Comparison of ENCODE assay signal across 15 mouse cellular contexts in genomic region chr5:25085170-25085569, GRCm38 (mm10). TPM values are rescaled to one million over a fixed set of nuclear protein-coding genes. Genes with fewer than 3 reads are reported as not detected.
A peak's percentile ranks its signal among the peaks of the same experiment; 100 is the strongest.
DNase-seq lines count a peak whose midpoint lies in the region; ATAC-seq and TF ChIP-seq lines count a peak whose summit lies in the region.
"Had no signal": no experiment of that assay in that cellular context is flagged by ENCODE, and none has a peak within 500 bp of the region (broad histone marks: within the 10 kb centered on the region; RNA-seq: fewer than 3 reads in every experiment).

No protein-coding gene starts in this region.

- H3K9me3 ChIP-seq in kidney, embryonic 14.5 days (ENCODE audit: control insufficient read depth, low read length), result no peaks in the 10 kb centered on the region

- H3K4me1 ChIP-seq in kidney, embryonic 14.5 days (ENCODE audit: control insufficient read depth, insufficient read depth, low read length), result no peaks in the 10 kb centered on the region

- H3K4me3 ChIP-seq in layer of hippocampus, adult 2 months, result no peak overlapping the region
- H3K4me3 ChIP-seq in kidney, embryonic 14.5 days (ENCODE audit: low read length), result no peak overlapping the region
- H3K4me3 ChIP-seq: erythroblast, embryonic 14.5 days had no signal

- no peak for TF ChIP-seq CTCF in layer of hippocampus, adult 2 months (conservative IDR thresholded peaks at IDR 0.05)

- intact Hi-C loops in left cerebral cortex, postnatal 10 days (cut with DNase I), result no loop called here

- H3K27ac ChIP-seq in layer of hippocampus, adult 2 months, result peak overlapping the region; percentile 89
- H3K27ac ChIP-seq in kidney, embryonic 14.5 days (ENCODE audit: low read depth, low read length), result no peak overlapping the region
- H3K27ac ChIP-seq: kidney, postnatal 0 days had no signal

- DNase-seq in right cerebral cortex, adult 18-20 months, result peak; percentile 91
- no peak for DNase-seq in right cerebral cortex, postnatal 4 days
- peak; percentile 77 to 92 for DNase-seq in layer of hippocampus, adult 2 months (ENCODE audit: low spot score in 2 of 2)
- DNase-seq in left cerebral cortex, postnatal 10 days (ENCODE audit: extremely low spot score in 1 of 2, low spot score in 2 of 2), result peak; percentile 49 to 57
- peak; percentile 95 for DNase-seq in telencephalon, adult 2 months (ENCODE audit: low read depth, low spot score)
- DNase-seq in retina, postnatal 1 day, result no peak
- DNase-seq in adrenal gland, adult 2 months, result no peak
- DNase-seq: gastrocnemius, postnatal 36 days; lung, adult 18-20 months; thymus, adult 2 months had no signal

- no peaks in the 10 kb centered on the region for H3K27me3 ChIP-seq in kidney, embryonic 14.5 days (ENCODE audit: control insufficient read depth, insufficient read depth, low read length)
- H3K27me3 ChIP-seq: CH12.LX, Patski had no signal

- H3K4me2 ChIP-seq in kidney, embryonic 14.5 days (replicated peaks; ENCODE audit: low read depth, low read length), result no peak overlapping the region

- 92% methylated on average over 10 of the region's 10 CpGs for WGBS in kidney, embryonic 14.5 days

- H3K9ac ChIP-seq in kidney, embryonic 14.5 days (ENCODE audit: low read depth, low read length), result no peak overlapping the region

- no peak for ATAC-seq in kidney, embryonic 14.5 days (ENCODE audit: low FRiP score, low TSS enrichment)
- ATAC-seq: Patski had no signal

- H3K36me3 ChIP-seq in kidney, embryonic 14.5 days (ENCODE audit: control insufficient read depth, insufficient read depth, low read length), result no peaks in the 10 kb centered on the region

RNA-seq across cellular contexts. Expression of gene Prkag2, which starts 15.3 kb away (rescaled TPM):
- total RNA-seq in layer of hippocampus, adult 2 months (2021), result 100 to 1,000 TPM; 177 to 193 TPM
- 100 to 1,000 TPM; 125 to 129 TPM for total RNA-seq in left cerebral cortex, postnatal 10 days (2021)
- total RNA-seq in adrenal gland, adult 2 months (2021), result 10 to 100 TPM; 36.0 to 48.0 TPM
- 10.0 and 10.6 TPM in 2 replicates for polyA plus RNA-seq in adrenal gland, adult 2 months (2012; rRNA removed)
- 32.1 and 44.6 TPM in 2 replicates for polyA plus RNA-seq in kidney, embryonic 14.5 days (2014; fragmentation: Nextera tagmentation; extraction: Ambion mirVana)

Comparison
In these comparisons a context has a peak if more than half of its experiments do, and no peak if none do; other contexts are left out.
1. DNase-seq: peak in right cerebral cortex, adult 18-20 months (single experiment), layer of hippocampus, adult 2 months (2 of 2), left cerebral cortex, postnatal 10 days (2 of 2) and telencephalon, adult 2 months (single experiment); none in right cerebral cortex, postnatal 4 days (single experiment), retina, postnatal 1 day (single experiment) and adrenal gland, adult 2 months (single experiment).